Mouse (Mus musculus): Measurements from ENCODE around the gene Sf3b5.

DNA sequence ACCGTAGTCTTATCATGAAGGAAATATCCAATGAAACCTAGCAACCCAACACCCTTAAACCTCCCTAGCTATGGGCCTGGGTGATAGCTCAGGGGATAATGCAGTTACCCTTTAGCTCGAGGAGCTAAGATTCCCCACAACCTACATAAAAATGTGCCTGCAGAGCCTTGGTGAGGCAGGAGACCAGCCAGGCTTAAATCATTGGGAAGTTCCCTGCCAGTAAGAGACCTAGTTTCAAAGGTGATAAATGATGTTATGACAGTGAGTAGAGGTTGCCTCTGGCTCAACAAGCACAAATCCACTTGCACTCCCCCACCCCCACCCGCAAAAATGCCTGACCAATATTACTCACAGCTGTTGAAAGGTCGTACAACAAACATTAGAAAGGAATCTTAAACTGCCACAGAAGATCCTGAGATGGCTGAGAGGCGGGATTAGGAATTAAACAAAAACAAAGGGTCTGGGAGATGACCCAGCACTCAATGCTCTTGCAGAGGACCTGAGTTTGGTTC is 39.4 kb upstream of the Sf3b5 start:
- no peak for TF ChIP-seq CTCF (IDR thresholded peaks at IDR 0.05; ENCODE audit: low read depth)
- no peak for TF ChIP-seq EP300 (IDR thresholded peaks at IDR 0.05; ENCODE audit: low read depth)
